ENCODE assay signal across 14 mouse cellular contexts in the genomic region with DNA sequence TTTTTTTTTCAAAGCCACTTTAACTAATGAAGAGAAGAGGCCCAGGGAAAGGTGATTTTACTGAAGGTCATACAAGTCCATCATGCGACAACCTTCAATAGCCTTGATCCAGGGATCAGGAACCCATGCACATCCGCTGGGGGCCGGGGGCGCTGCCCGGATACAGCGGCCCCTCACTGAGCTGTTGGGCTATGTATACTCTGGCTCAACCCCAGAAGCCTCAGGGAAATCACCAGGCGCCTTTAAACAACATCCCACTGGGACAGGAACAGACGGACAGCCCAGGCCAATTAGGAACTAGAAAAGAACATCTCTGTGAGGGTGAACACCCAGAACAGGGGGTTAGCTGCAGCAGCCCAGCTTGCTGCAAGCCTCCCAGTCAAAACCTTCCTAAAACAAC. TPM values are rescaled to one million over a fixed set of nuclear protein-coding genes. Genes with fewer than 3 reads are reported as not detected.
A peak's percentile ranks its signal among the peaks of the same experiment; 100 is the strongest.
DNase-seq lines count a peak whose midpoint lies in the region; ATAC-seq and TF ChIP-seq lines count a peak whose summit lies in the region.
"Had no signal": no experiment of that assay in that cellular context is flagged by ENCODE, and none has a peak within 500 bp of the region (broad histone marks: within the 10 kb centered on the region; RNA-seq: fewer than 3 reads in every experiment).

Slc22a8 (plus strand) TSS at position 301 of the 400 bp plus-strand sequence.

- peaks cover 6% of the 10 kb centered on the region; the same call in 1 of the 2 replicates for H3K4me1 ChIP-seq in hindbrain, embryonic 13.5 days (replicated peaks)
- H3K4me1 ChIP-seq in hindbrain, embryonic 11.5 days (replicated peaks; ENCODE audit: control insufficient read depth, insufficient read depth, low read length) = no peaks in the 10 kb centered on the region; the same call in 1 of the 2 replicates
- H3K4me1 ChIP-seq in lung, postnatal 0 days (ENCODE audit: insufficient read depth, low read depth, low read length) = no peaks in the 10 kb centered on the region
- peaks cover 3% of the 10 kb centered on the region; the same call in 1 of the 2 replicates for H3K4me1 ChIP-seq in hindbrain, embryonic 16.5 days (ENCODE audit: control insufficient read depth, insufficient read depth, low read depth, low read length)
- H3K4me1 ChIP-seq in liver, embryonic 16.5 days (ENCODE audit: control insufficient read depth, low read depth, low read length) = peaks cover 11% of the 10 kb centered on the region
- H3K4me1 ChIP-seq: embryonic facial prominence, embryonic 15.5 days had no signal

- H3K9ac ChIP-seq in hindbrain, embryonic 13.5 days = 0 out of 2 replicates have a peak within 1 kb of the TSS, but pooled peaks have one; percentile 5
- no peak within 1 kb of the TSS for H3K9ac ChIP-seq in hindbrain, embryonic 11.5 days (ENCODE audit: low read depth, low read length)
- H3K9ac ChIP-seq in lung, postnatal 0 days (replicated peaks; ENCODE audit: low read depth) = no peak within 1 kb of the TSS
- 0 out of 2 replicates have a peak within 1 kb of the TSS, but pooled peaks have one; percentile 4 for H3K9ac ChIP-seq in hindbrain, embryonic 16.5 days (ENCODE audit: low read depth, low read length)
- H3K9ac ChIP-seq in liver, embryonic 16.5 days (ENCODE audit: low read depth, low read length) = no peak within 1 kb of the TSS
- H3K9ac ChIP-seq: embryonic facial prominence, embryonic 15.5 days had no signal

- no peak for DNase-seq in hindbrain, embryonic 11.5 days (ENCODE audit: low spot score)
- DNase-seq in lung, postnatal 0 days (ENCODE audit: low spot score) = peak; percentile 6
- DNase-seq in lung, adult 18-20 months = no peak
- no peak for DNase-seq in cerebellum, adult 8-10 months
- DNase-seq in ovary, postnatal 14 days (ENCODE audit: low spot score) = no peak
- DNase-seq: cerebellum, adult 11-12 months; heart, postnatal 36 days; kidney, postnatal 36 days had no signal

- no peak for TF ChIP-seq CTCF in lung, postnatal 0 days (IDR thresholded peaks at IDR 0.05)

- H3K36me3 ChIP-seq in hindbrain, embryonic 13.5 days = no peaks in the 10 kb centered on the region
- H3K36me3 ChIP-seq in hindbrain, embryonic 11.5 days (ENCODE audit: control insufficient read depth, insufficient read depth, low read length) = no peaks in the 10 kb centered on the region
- no peaks in the 10 kb centered on the region for H3K36me3 ChIP-seq in lung, postnatal 0 days (ENCODE audit: insufficient read depth, low read length)
- H3K36me3 ChIP-seq in hindbrain, embryonic 16.5 days (ENCODE audit: control insufficient read depth, insufficient read depth, low read length) = no peaks in the 10 kb centered on the region
- no peaks in the 10 kb centered on the region for H3K36me3 ChIP-seq in liver, embryonic 16.5 days (ENCODE audit: control insufficient read depth, insufficient read depth)
- H3K36me3 ChIP-seq: embryonic facial prominence, embryonic 15.5 days had no signal

- WGBS in hindbrain, embryonic 13.5 days = 66% methylated on average over 8 of the region's 8 CpGs
- WGBS in hindbrain, embryonic 11.5 days = 69% methylated on average over 8 of the region's 8 CpGs
- WGBS in lung, postnatal 0 days = 50% methylated on average over 8 of the region's 8 CpGs
- 55% methylated on average over 8 of the region's 8 CpGs for WGBS in hindbrain, embryonic 16.5 days
- WGBS in liver, embryonic 16.5 days (ENCODE audit: insufficient replicate concordance) = 77% methylated on average over 8 of the region's 8 CpGs

- no peak within 1 kb of the TSS for H3K4me2 ChIP-seq in hindbrain, embryonic 13.5 days
- no peak within 1 kb of the TSS for H3K4me2 ChIP-seq in hindbrain, embryonic 11.5 days (replicated peaks; ENCODE audit: low read depth, low read length)
- no peak within 1 kb of the TSS for H3K4me2 ChIP-seq in lung, postnatal 0 days (replicated peaks; ENCODE audit: low read depth, low read length)
- no peak within 1 kb of the TSS; the same call in 1 of the 2 replicates for H3K4me2 ChIP-seq in hindbrain, embryonic 16.5 days (ENCODE audit: low read length)
- H3K4me2 ChIP-seq in liver, embryonic 16.5 days (ENCODE audit: low read depth, low read length) = no peak within 1 kb of the TSS
- H3K4me2 ChIP-seq: embryonic facial prominence, embryonic 15.5 days had no signal

- no peak within 1 kb of the TSS for H3K4me3 ChIP-seq in hindbrain, embryonic 13.5 days
- no peak within 1 kb of the TSS for H3K4me3 ChIP-seq in hindbrain, embryonic 11.5 days (ENCODE audit: low read depth, low read length)
- H3K4me3 ChIP-seq in lung, postnatal 0 days (ENCODE audit: low read depth, low read length) = no peak within 1 kb of the TSS
- H3K4me3 ChIP-seq in hindbrain, embryonic 16.5 days (ENCODE audit: low read length) = no peak within 1 kb of the TSS
- H3K4me3 ChIP-seq in liver, embryonic 16.5 days (ENCODE audit: low read depth, low read length) = no peak within 1 kb of the TSS
- H3K4me3 ChIP-seq: embryonic facial prominence, embryonic 15.5 days had no signal

- no peak within 1 kb of the TSS for H3K27ac ChIP-seq in hindbrain, embryonic 13.5 days
- H3K27ac ChIP-seq in hindbrain, embryonic 11.5 days (ENCODE audit: low read depth, low read length) = no peak within 1 kb of the TSS
- H3K27ac ChIP-seq in lung, postnatal 0 days (ENCODE audit: low read length) = no peak within 1 kb of the TSS
- H3K27ac ChIP-seq in hindbrain, embryonic 16.5 days (ENCODE audit: low read depth, low read length) = 0 out of 2 replicates have a peak within 1 kb of the TSS, but pooled peaks have one; percentile 46
- H3K27ac ChIP-seq in liver, embryonic 16.5 days (ENCODE audit: low read length) = 0 out of 2 replicates have a peak within 1 kb of the TSS, but pooled peaks have one; percentile 7
- H3K27ac ChIP-seq: embryonic facial prominence, embryonic 15.5 days; macrophage had no signal

- H3K9me3 ChIP-seq in hindbrain, embryonic 13.5 days = no peaks in the 10 kb centered on the region
- H3K9me3 ChIP-seq in hindbrain, embryonic 11.5 days (ENCODE audit: control insufficient read depth, low read length) = no peaks in the 10 kb centered on the region
- H3K9me3 ChIP-seq in lung, postnatal 0 days (ENCODE audit: low read length) = no peaks in the 10 kb centered on the region
- H3K9me3 ChIP-seq in hindbrain, embryonic 16.5 days (ENCODE audit: control insufficient read depth, low read length) = no peaks in the 10 kb centered on the region
- H3K9me3 ChIP-seq in liver, embryonic 16.5 days (replicated peaks; ENCODE audit: control insufficient read depth, low read length) = no peaks in the 10 kb centered on the region
- H3K9me3 ChIP-seq: embryonic facial prominence, embryonic 15.5 days had no signal

- H3K27me3 ChIP-seq in hindbrain, embryonic 13.5 days = no peaks in the 10 kb centered on the region
- H3K27me3 ChIP-seq in hindbrain, embryonic 11.5 days (ENCODE audit: control insufficient read depth, insufficient read depth, low read length) = no peaks in the 10 kb centered on the region
- no peaks in the 10 kb centered on the region for H3K27me3 ChIP-seq in lung, postnatal 0 days (replicated peaks; ENCODE audit: insufficient read depth, low read length)
- no peaks in the 10 kb centered on the region for H3K27me3 ChIP-seq in hindbrain, embryonic 16.5 days (replicated peaks; ENCODE audit: control insufficient read depth, insufficient read depth, low read length)
- H3K27me3 ChIP-seq in liver, embryonic 16.5 days (ENCODE audit: control insufficient read depth, insufficient read depth, low read depth, low read length) = no peaks in the 10 kb centered on the region
- H3K27me3 ChIP-seq: embryonic facial prominence, embryonic 15.5 days had no signal

- no peak for TF ChIP-seq EP300 in lung, postnatal 0 days (IDR thresholded peaks at IDR 0.05)

- no peak for ATAC-seq in hindbrain, embryonic 13.5 days (ENCODE audit: low FRiP score)
- no peak for ATAC-seq in hindbrain, embryonic 11.5 days (ENCODE audit: low FRiP score)
- ATAC-seq in lung, postnatal 0 days = peak; percentile 21; the same call in 1 of the 2 replicates
- ATAC-seq in hindbrain, embryonic 16.5 days = no peak
- ATAC-seq in liver, embryonic 16.5 days (ENCODE audit: low read depth) = no peak
- ATAC-seq: activated CD4-positive, CD25-positive, alpha-beta regulatory T cell, adult 4 months had no signal

RNA-seq across cellular contexts. Expression of gene Slc22a8, which starts in this region (rescaled TPM):
- 4.4 and 4.8 TPM in 2 replicates for polyA plus RNA-seq in hindbrain, embryonic 13.5 days (2015; fragmentation: Nextera tagmentation; extraction: Ambion mirVana)
- polyA plus RNA-seq in hindbrain, embryonic 11.5 days (2014; fragmentation: Nextera tagmentation; extraction: Ambion mirVana) = 0.08 and 0.45 TPM in 2 replicates
- 0.20 and 0.56 TPM in 2 replicates for polyA plus RNA-seq in lung, postnatal 0 days (2015; fragmentation: Nextera tagmentation; extraction: Ambion mirVana)
- polyA plus RNA-seq in hindbrain, embryonic 16.5 days (2015; fragmentation: Nextera tagmentation; extraction: Ambion mirVana) = 15.9 and 16.1 TPM in 2 replicates
- polyA plus RNA-seq in liver, embryonic 16.5 days (2015; fragmentation: Nextera tagmentation; extraction: Ambion mirVana) = 2.4 and 2.6 TPM in 2 replicates
- polyA plus RNA-seq: macrophage had no signal

Comparison
In these comparisons a context has a peak if more than half of its experiments do, and no peak if none do; other contexts are left out.
1. H3K27ac ChIP-seq: peak in hindbrain, embryonic 16.5 days (single experiment) and liver, embryonic 16.5 days (single experiment); none in hindbrain, embryonic 13.5 days (single experiment), hindbrain, embryonic 11.5 days (single experiment) and lung, postnatal 0 days (single experiment).
2. H3K9ac ChIP-seq: peak in hindbrain, embryonic 13.5 days (single experiment) and hindbrain, embryonic 16.5 days (single experiment); none in hindbrain, embryonic 11.5 days (single experiment), lung, postnatal 0 days (single experiment) and liver, embryonic 16.5 days (single experiment).
3. Peak in DNase-seq and ATAC-seq in lung, postnatal 0 days; RNA of the gene not detected or under 1 TPM.